Mouse (Mus musculus): ENCODE data around the gene Mprip. TPM values are rescaled to one million over a fixed set of nuclear protein-coding genes. Genes with fewer than 3 reads are reported as not detected.
"Not testable (repeated sequence)": the region's sequence is repeated elsewhere in the genome, so short reads cannot be mapped to it uniquely, and the experiment has no call there.

The Mprip gene
- polyA plus RNA-seq (2015; fragmentation: Nextera tagmentation; extraction: Ambion mirVana) = 109 and 111 TPM in 2 replicates

DNA sequence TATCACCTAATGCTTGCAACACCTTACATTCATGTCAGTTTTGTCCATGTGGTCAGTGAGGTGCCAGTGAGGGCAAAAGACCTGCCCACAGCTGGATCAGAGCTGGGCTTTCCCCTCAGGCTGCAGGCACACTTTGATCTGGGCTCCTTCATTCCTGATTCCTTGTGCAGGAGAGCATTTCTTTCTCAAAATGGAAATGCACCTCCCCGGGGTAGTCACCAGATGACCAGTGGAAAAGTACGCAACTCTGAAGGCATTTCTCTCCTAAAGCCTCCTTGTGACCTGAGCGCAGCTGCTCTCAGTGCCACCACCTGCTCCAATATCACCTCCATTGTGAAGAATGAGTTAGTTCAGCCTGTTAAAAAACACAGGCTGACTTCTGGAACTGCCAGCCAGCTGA lies at the start of gene Mprip:
Gene Mprip (plus strand): TSS at position 301 of the 400 bp plus-strand sequence.
- Histone ChIP-seq H3K4me2 (peak within 1 kb of the TSS; percentile 75), H3K27me3 (no peaks in the 10 kb centered on the region), H3K9ac (peak within 1 kb of the TSS; percentile 81), H3K4me3 (peak within 1 kb of the TSS; percentile 85), H3K27ac (peak within 1 kb of the TSS; percentile 97), H3K4me1 (peaks cover 43% of the 10 kb centered on the region), H3K36me3 (no peaks in the 10 kb centered on the region), H3K9me3 (no peaks in the 10 kb centered on the region)
- 77% methylated on average over 3 of the region's 3 CpGs for WGBS
- ATAC-seq (ENCODE audit: borderline replicate concordance, extremely low read depth, low FRiP score, low TSS enrichment) = no peak

DNA sequence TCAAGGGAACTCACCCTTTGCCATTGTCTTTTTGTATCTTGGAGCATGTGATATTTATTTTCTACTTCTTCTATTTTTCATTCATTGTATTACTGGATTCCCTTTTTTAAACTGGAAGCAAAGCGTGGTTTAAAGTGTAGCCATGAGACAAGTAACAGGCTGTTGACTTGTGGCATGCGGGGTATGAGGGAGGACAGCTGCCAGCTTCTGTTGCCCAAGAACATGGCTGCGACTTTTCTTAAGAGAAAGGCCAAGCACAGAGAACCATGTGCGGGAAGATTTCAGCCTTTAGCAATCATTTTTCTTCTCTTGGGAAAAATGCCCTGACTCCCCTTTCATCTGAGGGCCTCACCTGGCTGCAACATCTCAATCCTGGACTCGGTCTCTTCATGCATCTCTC lies 49.5 kb upstream of the Mprip start:
- H3K27ac ChIP-seq = no peak overlapping the region
- ATAC-seq (ENCODE audit: borderline replicate concordance, extremely low read depth, low FRiP score, low TSS enrichment) = no peak
- no peaks in the 10 kb centered on the region for H3K27me3 ChIP-seq

DNA sequence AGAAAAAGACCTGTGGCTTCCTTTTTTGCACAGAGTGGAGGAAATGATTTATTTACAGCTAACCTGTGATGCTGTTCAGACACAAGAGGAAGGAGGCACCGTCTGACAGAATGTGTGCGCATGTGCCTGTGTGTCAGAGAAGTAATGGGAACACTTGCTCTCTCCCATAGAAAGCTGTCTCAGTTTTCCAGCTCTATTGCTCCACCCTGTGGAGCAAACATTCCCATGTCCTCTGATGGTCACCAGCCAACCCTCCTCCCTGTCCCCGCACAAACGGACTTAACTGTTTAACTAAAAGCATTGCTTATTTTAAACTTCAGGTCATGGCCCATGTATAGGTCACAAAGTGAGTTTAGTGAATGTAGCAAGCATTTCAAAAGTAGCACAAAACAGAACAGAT lies 47.0 kb upstream of the Mprip start:
- WGBS = 22% methylated on average over 4 of the region's 4 CpGs
- no peaks in the 10 kb centered on the region for H3K27me3 ChIP-seq
- no peaks in the 10 kb centered on the region for H3K9me3 ChIP-seq
- no peak overlapping the region for H3K4me2 ChIP-seq
- ATAC-seq (ENCODE audit: borderline replicate concordance, extremely low read depth, low FRiP score, low TSS enrichment) = no peak
- no peak overlapping the region for H3K27ac ChIP-seq
- no peak overlapping the region for H3K4me3 ChIP-seq
- H3K36me3 ChIP-seq = no peaks in the 10 kb centered on the region
- H3K4me1 ChIP-seq = no peaks in the 10 kb centered on the region
- no peak overlapping the region for H3K9ac ChIP-seq

More for the DNA sequence above, 49.5 kb upstream of the Mprip start:
- no peak overlapping the region for H3K4me2 ChIP-seq
- H3K4me3 ChIP-seq = no peak overlapping the region
- 70% methylated on average over 5 of the region's 5 CpGs for WGBS
- no peaks in the 10 kb centered on the region for H3K36me3 ChIP-seq
- no peaks in the 10 kb centered on the region for H3K9me3 ChIP-seq
- H3K9ac ChIP-seq = no peak overlapping the region
- no peaks in the 10 kb centered on the region for H3K4me1 ChIP-seq

DNA sequence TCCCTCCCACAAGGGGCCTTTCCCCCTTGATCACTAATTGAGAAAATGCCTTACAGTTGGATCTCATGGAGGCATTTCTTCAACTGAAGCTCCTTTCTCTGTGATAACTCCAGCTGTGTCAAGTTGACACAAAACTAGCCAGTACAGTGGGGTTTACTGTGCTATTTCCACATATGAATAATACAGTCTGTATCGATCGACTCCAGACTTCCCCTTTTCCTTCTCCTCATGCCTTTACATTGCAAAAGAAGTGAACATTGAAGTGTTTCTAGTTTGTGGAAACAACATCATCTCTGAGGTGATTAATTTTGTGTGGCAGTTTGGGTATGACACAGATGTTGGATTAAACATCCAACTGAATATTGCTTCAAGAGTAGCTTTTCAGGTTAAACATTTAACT lies 44.1 kb upstream of the Mprip start:
- ATAC-seq (ENCODE audit: borderline replicate concordance, extremely low read depth, low FRiP score, low TSS enrichment); H3K4me1 ChIP-seq; H3K9ac ChIP-seq; H3K9me3 ChIP-seq; H3K27ac ChIP-seq; H3K36me3 ChIP-seq; H3K27me3 ChIP-seq; H3K4me3 ChIP-seq; H3K4me2 ChIP-seq: not testable (repeated sequence)
- 83% methylated on average over 2 of the region's 2 CpGs for WGBS

DNA sequence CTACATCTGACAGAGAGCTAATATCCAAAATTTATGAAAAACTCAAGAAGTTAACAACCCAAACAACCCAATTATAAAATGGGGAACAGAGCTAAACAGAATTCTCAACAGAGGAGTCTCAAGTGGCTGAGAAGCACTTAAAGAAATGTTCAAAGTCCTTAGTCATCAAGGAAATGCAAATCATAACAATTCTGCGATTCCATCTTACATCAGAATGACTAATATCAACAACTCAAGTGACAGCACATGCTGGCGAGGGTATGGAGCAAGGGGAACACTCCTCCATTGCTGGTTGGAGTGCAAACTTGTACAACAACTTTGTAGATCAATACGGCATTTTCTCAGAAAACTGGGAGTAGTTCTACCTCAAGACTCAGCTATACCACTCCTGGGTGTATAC lies 38.9 kb upstream of the Mprip start:
- no peaks in the 10 kb centered on the region for H3K27me3 ChIP-seq
- no peak overlapping the region for H3K9ac ChIP-seq

DNA sequence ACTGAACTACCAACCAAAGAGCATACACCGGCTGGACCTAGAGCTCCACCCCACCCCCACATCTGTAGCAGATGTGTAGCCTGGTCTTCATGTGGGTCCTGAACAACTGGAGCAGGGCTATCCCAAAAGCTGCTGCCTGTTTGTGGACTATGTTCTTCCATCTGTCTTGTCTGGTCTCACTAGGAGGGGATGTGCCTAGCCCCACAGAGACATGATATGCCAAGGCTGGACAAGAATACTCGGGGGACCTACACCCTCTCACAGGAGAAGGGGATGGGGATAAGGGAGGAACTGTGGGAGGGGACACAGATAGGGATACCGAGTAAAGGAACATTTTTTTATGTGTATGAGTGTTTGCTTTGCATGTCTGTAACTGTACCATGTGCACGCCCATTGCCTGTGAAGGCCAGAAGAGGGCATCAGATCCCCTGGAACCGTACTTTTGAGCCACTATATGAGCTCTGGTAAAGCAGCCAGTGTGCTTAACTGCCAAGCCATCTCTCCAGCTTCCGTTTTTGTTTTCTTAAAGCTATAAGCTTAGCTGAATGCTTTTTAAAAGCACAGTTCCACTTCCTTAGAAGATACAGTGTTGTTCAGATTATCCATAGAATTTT lies 37.0 kb upstream of the Mprip start:
- no peak overlapping the region for H3K9ac ChIP-seq
- ATAC-seq (ENCODE audit: borderline replicate concordance, extremely low read depth, low FRiP score, low TSS enrichment) = peak; percentile 74; the same call in 1 of the 2 replicates
- H3K4me2 ChIP-seq = no peak overlapping the region
- H3K27ac ChIP-seq = no peak overlapping the region
- no peaks in the 10 kb centered on the region for H3K36me3 ChIP-seq
- no peak overlapping the region for H3K4me3 ChIP-seq
- H3K27me3 ChIP-seq = no peaks in the 10 kb centered on the region
- H3K4me1 ChIP-seq = 0 out of 2 replicates have a peak, but pooled peaks cover 5% of the 10 kb centered on the region
- no peaks in the 10 kb centered on the region for H3K9me3 ChIP-seq
- 24% methylated on average over 6 of the region's 6 CpGs for WGBS

More for the DNA sequence above, 38.9 kb upstream of the Mprip start:
- WGBS = 40% methylated on average over 3 of the region's 3 CpGs
- Histone ChIP-seq H3K4me2 (no peak overlapping the region), H3K36me3 (no peaks in the 10 kb centered on the region), H3K27ac (no peak overlapping the region), H3K9me3 (no peaks in the 10 kb centered on the region), H3K4me3 (no peak overlapping the region), H3K4me1 (no peaks in the 10 kb centered on the region)
- no peak for ATAC-seq (ENCODE audit: borderline replicate concordance, extremely low read depth, low FRiP score, low TSS enrichment)

DNA sequence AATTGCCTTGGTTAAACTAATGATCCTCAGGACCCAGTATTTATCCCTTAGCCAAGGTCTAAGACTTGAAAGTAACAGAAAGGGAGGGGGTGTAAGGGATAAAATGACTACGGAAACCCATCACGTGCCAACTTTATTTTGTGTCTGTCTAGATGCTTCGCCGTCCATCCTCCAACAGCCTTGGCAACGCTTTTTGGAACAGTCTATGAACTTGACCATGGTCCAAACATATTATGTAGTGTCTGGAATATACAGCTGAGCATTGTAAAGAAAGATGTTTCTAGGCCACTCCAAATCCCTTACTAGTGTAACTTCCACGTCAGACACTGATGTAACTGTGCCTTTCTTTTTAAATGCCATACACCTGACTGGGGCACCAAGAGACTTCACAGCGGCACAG lies 34.9 kb upstream of the Mprip start:
- H3K4me1 ChIP-seq = 0 out of 2 replicates have a peak, but pooled peaks cover 9% of the 10 kb centered on the region
- no peaks in the 10 kb centered on the region for H3K27me3 ChIP-seq
- H3K4me2 ChIP-seq = no peak overlapping the region
- no peak overlapping the region for H3K9ac ChIP-seq
- H3K4me3 ChIP-seq = no peak overlapping the region
- H3K36me3 ChIP-seq = no peaks in the 10 kb centered on the region
- ATAC-seq (ENCODE audit: borderline replicate concordance, extremely low read depth, low FRiP score, low TSS enrichment) = peak; percentile 39; the same call in 1 of the 2 replicates
- WGBS = 64% methylated on average over 7 of the region's 7 CpGs
- no peak overlapping the region for H3K27ac ChIP-seq
- H3K9me3 ChIP-seq = no peaks in the 10 kb centered on the region

DNA sequence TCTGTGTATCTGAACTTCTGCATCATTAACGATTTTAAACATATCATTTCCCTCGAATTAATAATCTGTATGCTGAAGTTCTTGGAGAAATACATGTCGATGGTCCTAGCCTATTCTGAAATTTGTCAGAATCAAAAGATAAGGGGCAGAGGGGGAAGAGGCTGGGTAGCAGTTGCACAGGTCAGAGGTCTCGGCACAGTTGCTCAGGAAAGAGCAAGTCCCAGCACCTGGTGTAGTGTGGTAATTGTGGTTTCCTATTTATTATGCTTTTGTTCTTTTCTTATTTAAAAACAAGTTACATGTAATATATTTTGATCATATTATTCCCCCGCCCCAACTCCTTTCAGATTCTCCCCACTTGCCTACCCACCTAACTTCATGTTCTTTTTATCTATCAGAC lies 32.9 kb upstream of the Mprip start:
- Histone ChIP-seq H3K4me2 (no peak overlapping the region), H3K9ac (no peak overlapping the region), H3K4me1 (peaks cover 13% of the 10 kb centered on the region; the same call in 1 of the 2 replicates), H3K36me3 (no peaks in the 10 kb centered on the region), H3K9me3 (no peaks in the 10 kb centered on the region), H3K27ac (no peak overlapping the region), H3K4me3 (no peak overlapping the region), H3K27me3 (no peaks in the 10 kb centered on the region)
- 67% methylated on average over 5 of the region's 5 CpGs for WGBS
- ATAC-seq (ENCODE audit: borderline replicate concordance, extremely low read depth, low FRiP score, low TSS enrichment) = no peak

DNA sequence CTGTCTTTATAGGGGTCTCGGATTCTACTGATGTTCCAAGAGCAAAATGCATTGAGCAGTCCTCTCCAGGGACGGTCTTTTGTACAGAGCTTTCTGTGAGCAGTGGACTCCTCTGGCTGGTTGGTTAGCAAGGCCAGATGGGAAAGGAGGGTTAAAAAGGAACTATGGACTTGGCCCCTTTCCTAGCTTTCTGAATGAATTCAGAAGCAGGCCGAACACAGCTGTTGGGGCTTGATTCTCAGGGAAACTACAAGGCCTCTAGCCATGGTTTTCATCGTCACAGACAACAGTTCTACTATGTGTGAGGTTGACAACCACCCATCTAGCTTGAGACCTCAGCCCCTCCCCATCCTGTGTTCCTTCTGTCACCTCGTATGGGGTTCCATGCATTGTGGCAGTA lies 31.2 kb upstream of the Mprip start:
- no peak overlapping the region for H3K27ac ChIP-seq
- H3K36me3 ChIP-seq = no peaks in the 10 kb centered on the region
- WGBS = 70% methylated on average over 5 of the region's 5 CpGs
- no peak overlapping the region for H3K4me3 ChIP-seq
- no peak overlapping the region for H3K4me2 ChIP-seq
- ATAC-seq (ENCODE audit: borderline replicate concordance, extremely low read depth, low FRiP score, low TSS enrichment) = no peak
- H3K9me3 ChIP-seq = no peaks in the 10 kb centered on the region
- H3K4me1 ChIP-seq = peaks cover 29% of the 10 kb centered on the region
- H3K27me3 ChIP-seq = no peaks in the 10 kb centered on the region
- H3K9ac ChIP-seq = no peak overlapping the region

DNA sequence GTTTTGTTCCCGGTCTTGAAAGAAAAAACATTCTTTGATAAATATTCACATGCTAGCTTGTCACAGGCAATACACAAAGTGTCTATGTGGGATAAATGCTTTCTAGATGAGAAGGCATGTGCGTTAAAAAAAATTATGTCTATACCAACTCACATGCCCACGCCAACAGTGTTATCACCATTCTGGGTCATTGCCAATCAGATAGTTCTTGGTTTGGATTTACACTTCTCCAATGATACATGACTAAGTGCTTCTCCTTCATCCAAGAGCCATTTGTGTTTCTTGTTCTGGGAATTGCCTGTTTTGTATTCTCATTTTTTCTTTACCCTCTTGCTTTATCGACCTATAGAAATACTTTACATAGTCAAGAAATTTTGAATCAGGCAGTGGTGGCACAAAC lies 29.1 kb upstream of the Mprip start:
- no peak overlapping the region for H3K4me3 ChIP-seq
- WGBS = 74% methylated on average over 4 of the region's 4 CpGs
- H3K9me3 ChIP-seq = no peaks in the 10 kb centered on the region
- no peaks in the 10 kb centered on the region for H3K27me3 ChIP-seq
- ATAC-seq (ENCODE audit: borderline replicate concordance, extremely low read depth, low FRiP score, low TSS enrichment) = no peak
- H3K36me3 ChIP-seq = no peaks in the 10 kb centered on the region
- no peak overlapping the region for H3K4me2 ChIP-seq
- no peak overlapping the region for H3K27ac ChIP-seq
- H3K9ac ChIP-seq = no peak overlapping the region
- peaks cover 49% of the 10 kb centered on the region for H3K4me1 ChIP-seq

DNA sequence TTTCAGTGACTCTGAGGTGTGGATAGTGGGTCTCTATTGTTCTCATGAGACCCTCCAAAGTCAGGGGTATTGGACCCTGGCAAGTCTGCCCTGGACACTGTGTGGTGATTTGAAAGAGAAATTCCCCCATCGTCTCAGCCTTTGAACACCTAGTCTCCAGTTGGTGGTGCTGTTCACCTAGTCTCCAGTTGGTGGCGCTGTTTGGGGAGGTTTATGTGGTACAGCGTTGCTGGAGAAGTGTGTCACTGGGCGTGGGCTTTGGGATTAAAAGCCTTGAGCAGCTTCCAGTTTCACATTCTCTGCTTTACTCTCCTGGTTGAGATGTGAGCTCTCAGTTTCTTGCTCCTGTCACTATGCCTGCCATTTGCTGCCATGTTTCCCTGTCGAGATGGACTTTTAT lies 28.1 kb upstream of the Mprip start:
- no peak for ATAC-seq (ENCODE audit: borderline replicate concordance, extremely low read depth, low FRiP score, low TSS enrichment)
- Histone ChIP-seq H3K27me3 (no peaks in the 10 kb centered on the region), H3K9ac (no peak overlapping the region), H3K27ac (no peak overlapping the region), H3K9me3 (no peaks in the 10 kb centered on the region), H3K36me3 (no peaks in the 10 kb centered on the region), H3K4me2 (no peak overlapping the region), H3K4me1 (peaks cover 52% of the 10 kb centered on the region), H3K4me3 (no peak overlapping the region)
- 22% methylated on average over 5 of the region's 5 CpGs for WGBS

DNA sequence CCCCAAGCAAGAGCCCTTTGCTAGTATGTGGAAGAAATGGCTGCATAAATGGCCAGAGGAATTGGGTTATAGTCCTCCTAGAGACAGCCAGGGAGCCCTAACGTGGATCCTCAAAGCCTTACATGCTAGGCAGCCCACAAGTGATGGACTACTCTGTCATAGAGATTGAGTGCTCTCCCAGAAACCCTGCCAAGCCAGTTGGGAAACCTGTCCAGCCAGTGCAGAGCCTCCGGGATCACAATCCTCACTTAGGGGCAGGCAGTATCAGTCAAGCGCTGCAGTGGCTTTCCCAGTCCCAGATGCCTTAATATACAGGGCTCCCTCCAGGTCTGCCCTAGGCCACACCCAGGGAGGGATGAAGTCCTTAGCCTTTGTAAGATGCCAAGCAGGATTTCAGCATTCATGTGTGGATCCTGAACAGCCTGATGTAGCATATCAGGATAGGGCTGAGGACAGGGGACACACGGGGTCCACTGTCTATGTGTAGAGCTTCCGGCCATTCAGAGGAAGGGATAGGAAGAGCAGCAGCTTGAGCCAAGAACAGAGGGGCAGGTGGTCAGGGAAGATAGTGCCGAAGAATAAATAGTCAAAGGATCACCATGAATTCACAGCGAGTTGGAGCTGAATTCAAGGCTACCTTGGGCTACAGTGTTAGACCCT lies 27.0 kb upstream of the Mprip start:
- WGBS = 52% methylated on average over 7 of the region's 7 CpGs
- H3K4me2 ChIP-seq = no peak overlapping the region
- no peak overlapping the region for H3K9ac ChIP-seq
- H3K36me3 ChIP-seq = no peaks in the 10 kb centered on the region
- ATAC-seq (ENCODE audit: borderline replicate concordance, extremely low read depth, low FRiP score, low TSS enrichment) = no peak
- no peaks in the 10 kb centered on the region for H3K9me3 ChIP-seq
- no peak overlapping the region for H3K4me3 ChIP-seq
- no peaks in the 10 kb centered on the region for H3K27me3 ChIP-seq
- peaks cover 51% of the 10 kb centered on the region for H3K4me1 ChIP-seq
- H3K27ac ChIP-seq = peak overlapping the region; percentile 30; the same call in 1 of the 2 replicates

Measured in lung, embryonic 15.5 days (tissue).